Mouse (Mus musculus) c-Kit-positive CD71-negative TER-119-negative erythroid progenitor cells, embryonic 14.5 days (primary cell): Measurements from ENCODE around the gene Samd13.
A peak's percentile ranks its signal among the peaks of the same experiment; 100 is the strongest.

ENCODE experiments used
- DNase-seq: peaks from one replicate; pipeline ENCODE4 v3.0.0-alpha.2; 2013; ENCODE audit warnings: low read depth

Samd13 gene

GRCm38 (mm10) chr3:146661907-146662306 is 23.5 kb downstream of the Samd13 start:
- no peak for DNase-seq

GRCm38 (mm10) chr3:146661001-146661400 is 24.4 kb downstream of the Samd13 start:
- DNase-seq: no peak

- DNase-seq: no peak
Observed at GRCm38 (mm10) chr3:146659321-146659720, 26.1 kb downstream of the Samd13 start.

- DNase-seq: no peak
Observed at GRCm38 (mm10) chr3:146658061-146658639, 27.2 kb downstream of the Samd13 start.

- peak; percentile 10 for DNase-seq
Observed at GRCm38 (mm10) chr3:146657433-146657832, 28.0 kb downstream of the Samd13 start.

- DNase-seq: peak; percentile 18
Observed at GRCm38 (mm10) chr3:146655111-146655577, 30.2 kb downstream of the Samd13 start.

GRCm38 (mm10) chr3:146653692-146654091 is 31.7 kb downstream of the Samd13 start:
- no peak for DNase-seq

- no peak for DNase-seq
Observed at GRCm38 (mm10) chr3:146652431-146652830, 33.0 kb downstream of the Samd13 start.

- no peak for DNase-seq
Observed at GRCm38 (mm10) chr3:146651217-146651616, 34.2 kb downstream of the Samd13 start, which contains the start of gene 4930503B20Rik. 4930503B20Rik (minus strand) TSS chr3:146651317.

- no peak for DNase-seq
Observed at GRCm38 (mm10) chr3:146650716-146651115, 34.7 kb downstream of the Samd13 start.

- DNase-seq: no peak
Observed at GRCm38 (mm10) chr3:146649311-146649894, 36.0 kb downstream of the Samd13 start.

- DNase-seq: no peak
Observed at GRCm38 (mm10) chr3:146641818-146642427, 43.5 kb downstream of the Samd13 start.

GRCm38 (mm10) chr3:146632506-146632905 is 52.9 kb downstream of the Samd13 start:
- DNase-seq: no peak

GRCm38 (mm10) chr3:146628227-146628982 is 57.0 kb downstream of the Samd13 start:
- no peak for DNase-seq

GRCm38 (mm10) chr3:146625766-146626165 is 59.6 kb downstream of the Samd13 start:
- DNase-seq: no peak

- DNase-seq: no peak
Observed at GRCm38 (mm10) chr3:146621966-146622365, 63.4 kb downstream of the Samd13 start.

- no peak for DNase-seq
Observed at GRCm38 (mm10) chr3:146620555-146621249, 64.7 kb downstream of the Samd13 start.

GRCm38 (mm10) chr3:146620101-146620500 is 65.3 kb downstream of the Samd13 start:
- DNase-seq: no peak

GRCm38 (mm10) chr3:146618357-146618756 is 67.0 kb downstream of the Samd13 start:
- no peak for DNase-seq

- no peak for DNase-seq
Observed at GRCm38 (mm10) chr3:146617946-146618345, 67.4 kb downstream of the Samd13 start.

- no peak for DNase-seq
Observed at GRCm38 (mm10) chr3:146616533-146617283, 68.7 kb downstream of the Samd13 start.
